In the genomic region with DNA sequence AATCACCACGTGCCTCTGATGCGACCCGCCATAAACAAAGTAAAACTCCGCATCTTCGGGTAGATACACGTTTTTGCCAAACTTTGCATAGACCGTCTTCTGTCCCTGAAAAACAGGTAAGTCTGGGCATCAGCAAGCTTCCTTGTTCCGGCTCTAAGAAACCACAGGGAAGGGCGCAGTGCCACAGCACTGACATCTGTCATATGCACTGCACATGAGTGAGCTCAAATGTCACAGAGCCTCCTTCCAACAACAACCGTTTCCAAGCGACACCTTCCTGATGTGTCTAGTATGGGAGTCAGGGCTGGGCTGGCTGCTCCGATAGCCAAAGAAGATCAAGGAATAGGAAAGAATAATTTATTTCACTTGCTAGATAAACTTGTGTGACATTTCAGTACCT, we compare ENCODE assay signal across 18 mouse cellular contexts.
"Had no signal": no experiment of that assay in that cellular context is flagged by ENCODE, and none has a peak within 500 bp of the region (broad histone marks: within the 10 kb centered on the region; RNA-seq: fewer than 3 reads in every experiment).

No protein-coding gene starts in this region.

- H3K27me3 ChIP-seq: neural tube, embryonic 13.5 days; neural tube, embryonic 15.5 days had no signal

- H3K27ac ChIP-seq: midbrain, embryonic 10.5 days; midbrain, embryonic 12.5 days; neural tube, embryonic 13.5 days; neural tube, embryonic 15.5 days had no signal

- H3K36me3 ChIP-seq: midbrain, embryonic 10.5 days; midbrain, embryonic 12.5 days; neural tube, embryonic 13.5 days; neural tube, embryonic 15.5 days had no signal

- ATAC-seq: midbrain, embryonic 16.5 days had no signal

- H3K4me2 ChIP-seq: lung, embryonic 14.5 days; midbrain, embryonic 12.5 days; neural tube, embryonic 13.5 days; neural tube, embryonic 15.5 days had no signal

- H3K9ac ChIP-seq: lung, embryonic 14.5 days; midbrain, embryonic 12.5 days; neural tube, embryonic 13.5 days; neural tube, embryonic 15.5 days had no signal

- H3K9me3 ChIP-seq: midbrain, embryonic 12.5 days; neural tube, embryonic 13.5 days; neural tube, embryonic 15.5 days had no signal

- DNase-seq: lung, embryonic 14.5 days; lung, postnatal 10 days; lung, postnatal 4 days; midbrain, embryonic 14.5 days; retina, postnatal 1 day; right cerebral cortex, adult 18-20 months; right cerebral cortex, postnatal 25 days; right cerebral cortex, postnatal 4 days; spleen, adult 18-20 months; thymus, adult 18-20 months; thymus, postnatal 14 days; thymus, postnatal 36 days had no signal

- H3K4me3 ChIP-seq: midbrain, embryonic 10.5 days; midbrain, embryonic 12.5 days; myocyte; neural tube, embryonic 13.5 days; neural tube, embryonic 15.5 days had no signal

- H3K4me1 ChIP-seq: midbrain, embryonic 12.5 days; neural tube, embryonic 13.5 days; neural tube, embryonic 15.5 days had no signal
